Mouse (Mus musculus) olfactory bulb, adult 2 months (tissue): ENCODE measurements around the gene Rap1gap2.

ENCODE experiments used
- CTCF ChIP-seq: fragments of 200-500 bp; IDR thresholded peaks from 2 replicates; pipeline ENCODE4 v1.5.1; 2012; ENCODE audit warnings: low read depth, mild to moderate bottlenecking, low read length, moderate library complexity; ENCODE audit not compliant: insufficient read depth
- POLR2A ChIP-seq: fragments of 200-500 bp; IDR thresholded peaks from 2 replicates; pipeline ENCODE4 v1.6.1; 2012; ENCODE audit warnings: mild to moderate bottlenecking, low read depth, low read length, moderate library complexity; ENCODE audit not compliant: insufficient read depth

DNA sequence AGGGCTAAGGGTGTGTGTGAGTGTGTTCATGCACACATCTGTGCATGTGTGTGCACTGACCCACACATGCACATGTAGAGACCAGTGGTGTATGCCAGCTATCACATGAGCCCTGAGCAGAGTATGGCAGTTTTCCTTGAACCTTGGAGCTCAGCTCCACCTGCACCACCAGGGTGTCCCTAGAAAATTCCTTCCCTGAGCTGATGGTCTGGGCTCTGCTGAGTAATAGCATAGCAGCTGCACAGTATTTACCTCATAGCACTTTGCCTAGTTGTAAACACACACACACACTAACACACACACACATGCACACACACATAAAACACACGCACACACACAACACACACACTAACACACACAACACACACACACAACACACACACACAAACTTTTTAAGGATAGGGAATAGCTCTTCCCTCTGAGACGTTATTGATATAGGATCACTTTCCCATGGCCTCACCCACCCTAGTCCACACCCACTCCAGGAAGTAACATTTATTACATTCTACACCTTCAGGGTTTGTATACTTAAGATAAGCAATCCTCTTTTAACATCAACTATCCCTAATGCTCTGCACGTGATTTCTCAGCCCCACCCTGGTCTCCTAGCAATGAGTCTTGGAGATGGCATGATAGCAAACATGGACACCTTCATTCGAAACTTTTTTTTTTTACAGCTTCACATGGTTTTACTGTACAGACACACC lies 13.3 kb downstream of the Rap1gap2 start:
- TF ChIP-seq CTCF (no peak), POLR2A (no peak)
